Mouse (Mus musculus): ENCODE measurements at regions not wholly inside any gene's neighbourhood (a gene's known extent, or its start where the extent isn't known, plus 50 kb on each side); places are given as distances from the start of the nearest gene placed in this dataset.

GRCm38 (mm10) chr19:19198780-19199179 lies 87.8 kb upstream of the Rorb start:
- no peak overlapping the region for H3K4me3 ChIP-seq
- TF ChIP-seq CTCF (IDR thresholded peaks at IDR 0.05), result no peak
- DNase-seq (ENCODE audit: extremely low spot score in 1 of 2, low spot score in 2 of 2), result no peak
- intact Hi-C loops (cut with DNase I), result loop anchor here (10.0 kb wide), 1 partner anchor 324 kb away; no protein-coding TSS in a partner anchor
- no peak overlapping the region for H3K27ac ChIP-seq

DNA sequence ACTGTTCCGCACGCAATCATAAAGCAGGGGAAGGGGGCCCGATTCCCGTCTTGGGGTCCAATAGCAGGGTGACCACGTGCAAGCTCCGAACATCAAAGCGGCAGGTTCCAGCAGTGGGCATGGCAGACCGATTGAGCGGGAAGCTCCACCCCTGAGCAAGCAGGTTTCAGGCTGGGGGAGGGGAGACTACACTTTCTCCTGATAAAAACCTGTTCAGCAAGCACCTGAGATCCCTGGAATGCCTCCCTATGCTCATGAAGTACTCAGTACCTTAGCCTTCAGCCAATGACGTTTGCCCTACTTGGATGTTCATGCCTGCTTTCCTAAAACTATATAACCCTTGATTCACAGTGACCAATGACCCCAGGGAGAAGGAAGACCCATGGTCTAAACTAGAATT lies 83.7 kb upstream of the Rorb start:
- DNase-seq (ENCODE audit: extremely low spot score in 1 of 2, low spot score in 2 of 2), result no peak
- intact Hi-C loops (cut with DNase I), result loop anchor here (10.0 kb wide), 1 partner anchor 320 kb away; no protein-coding TSS in a partner anchor
- no peak for TF ChIP-seq CTCF (IDR thresholded peaks at IDR 0.05)
- H3K27ac ChIP-seq, result no peak overlapping the region
- H3K4me3 ChIP-seq, result no peak overlapping the region

DNA sequence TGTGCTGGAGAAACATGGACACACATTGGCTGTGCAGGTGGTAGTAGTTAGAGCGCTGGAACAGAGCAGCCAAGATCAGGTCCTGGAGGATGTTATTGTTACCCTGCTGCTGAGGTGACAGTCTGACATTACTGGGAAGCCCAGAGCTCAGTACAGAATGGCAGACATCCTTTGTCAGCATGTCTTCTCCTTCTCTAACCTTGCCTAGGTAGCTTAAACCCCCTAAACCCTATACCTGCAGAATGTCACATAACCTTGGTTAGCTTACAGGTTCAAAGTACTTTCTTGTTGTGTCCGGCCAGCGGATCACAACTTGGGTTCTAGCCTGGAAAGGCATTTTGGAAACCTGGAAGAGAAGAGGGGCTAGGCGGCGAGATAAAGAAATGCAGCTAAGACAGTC lies 83.3 kb upstream of the Rorb start:
- Histone ChIP-seq H3K27ac (no peak overlapping the region), H3K4me3 (no peak overlapping the region)
- TF ChIP-seq CTCF (IDR thresholded peaks at IDR 0.05), result no peak
- DNase-seq (ENCODE audit: extremely low spot score in 1 of 2, low spot score in 2 of 2), result no peak
- intact Hi-C loops (cut with DNase I), result loop anchor here (10.0 kb wide), 1 partner anchor 320 kb away; no protein-coding TSS in a partner anchor

GRCm38 (mm10) chr19:19172767-19173166 lies 61.8 kb upstream of the Rorb start:
- no peak overlapping the region for H3K4me3 ChIP-seq
- no peak for TF ChIP-seq CTCF (IDR thresholded peaks at IDR 0.05)
- intact Hi-C loops (cut with DNase I), result no loop called here
- DNase-seq (ENCODE audit: extremely low spot score in 1 of 2, low spot score in 2 of 2), result no peak
- no peak overlapping the region for H3K27ac ChIP-seq

- no peak for TF ChIP-seq CTCF (IDR thresholded peaks at IDR 0.05)
- no peak overlapping the region for H3K4me3 ChIP-seq
- H3K27ac ChIP-seq, result no peak overlapping the region
- no peak for DNase-seq (ENCODE audit: extremely low spot score in 1 of 2, low spot score in 2 of 2)
- intact Hi-C loops (cut with DNase I), result no loop called here
Measured at GRCm38 (mm10) chr19:19170807-19171206, 59.8 kb upstream of the Rorb start.

Measured in left cerebral cortex, adult 2 months (tissue).